Mouse (Mus musculus) right cerebral cortex, postnatal 4 days (tissue): ENCODE results near the gene Acss2.
"Not testable (repeated sequence)": the region's sequence is repeated elsewhere in the genome, so short reads cannot be mapped to it uniquely, and the experiment has no call there.

Experiments used
- DNase-seq: peaks from one replicate; pipeline ENCODE4 v3.0.0-alpha.2; 2022

Gene Acss2

GRCm38 (mm10) chr2:155590876-155591275 lies 73.1 kb downstream of the Acss2 start:
- no peak for DNase-seq

- DNase-seq: no peak
Observed at GRCm38 (mm10) chr2:155591676-155592075, 73.9 kb downstream of the Acss2 start.

- DNase-seq: peak; percentile 100
Observed at GRCm38 (mm10) chr2:155592137-155592853, 74.5 kb downstream of the Acss2 start, which contains the start of gene Gss. Gene Gss, minus strand, starts transcription at chr2:155592810.

GRCm38 (mm10) chr2:155592854-155593283 lies 75.1 kb downstream of the Acss2 start:
- DNase-seq: no peak

GRCm38 (mm10) chr2:155595516-155595915 lies 77.8 kb downstream of the Acss2 start:
- DNase-seq: no peak

GRCm38 (mm10) chr2:155603707-155604106 lies 86.0 kb downstream of the Acss2 start:
- DNase-seq: no peak

- no peak for DNase-seq
Observed at GRCm38 (mm10) chr2:155604560-155605235, 87.0 kb downstream of the Acss2 start.

- DNase-seq: not testable (repeated sequence)
Observed at GRCm38 (mm10) chr2:155605236-155605589, 87.5 kb downstream of the Acss2 start.

- no peak for DNase-seq
Observed at GRCm38 (mm10) chr2:155606360-155606759, 88.6 kb downstream of the Acss2 start.

GRCm38 (mm10) chr2:155610978-155611377 lies 93.2 kb downstream of the Acss2 start, which contains the start of gene Myh7b:
Gene Myh7b, plus strand, starts transcription at chr2:155611212.
- no peak for DNase-seq

GRCm38 (mm10) chr2:155611834-155612550 lies 94.2 kb downstream of the Acss2 start:
- no peak for DNase-seq

- no peak for DNase-seq
Observed at GRCm38 (mm10) chr2:155613326-155613755, 95.6 kb downstream of the Acss2 start.

- DNase-seq: no peak
Observed at GRCm38 (mm10) chr2:155613953-155614352, 96.2 kb downstream of the Acss2 start.

GRCm38 (mm10) chr2:155616971-155617370 lies 99.2 kb downstream of the Acss2 start:
- no peak for DNase-seq

GRCm38 (mm10) chr2:155619817-155620216 lies 102.1 kb downstream of the Acss2 start:
- DNase-seq: peak; percentile 85

GRCm38 (mm10) chr2:155622606-155623005 lies 104.9 kb downstream of the Acss2 start:
- DNase-seq: no peak

- no peak for DNase-seq
Observed at GRCm38 (mm10) chr2:155623996-155624395, 106.2 kb downstream of the Acss2 start.

- peak; percentile 53 for DNase-seq
Observed at GRCm38 (mm10) chr2:155624730-155625129, 107.0 kb downstream of the Acss2 start.

GRCm38 (mm10) chr2:155626277-155626676 lies 108.5 kb downstream of the Acss2 start:
- DNase-seq: no peak

GRCm38 (mm10) chr2:155627030-155627738 lies 109.4 kb downstream of the Acss2 start:
- DNase-seq: peak; percentile 83

- DNase-seq: no peak
Observed at GRCm38 (mm10) chr2:155628112-155628511, 110.4 kb downstream of the Acss2 start.

GRCm38 (mm10) chr2:155628519-155628918 lies 110.8 kb downstream of the Acss2 start:
- DNase-seq: no peak

GRCm38 (mm10) chr2:155629231-155629661 lies 111.5 kb downstream of the Acss2 start:
- DNase-seq: peak; percentile 66
